Mouse (Mus musculus) neutrophil, adult 5-6 weeks (primary cell): ENCODE data around the gene Cbr2. TPM values are rescaled to one million over a fixed set of nuclear protein-coding genes. Genes with fewer than 3 reads are reported as not detected.

Experiments
- ATAC-seq: fragments of 151-379, 151-347 bp; 2 replicates; pipeline ENCODE4 v1.8.0; 2017; ENCODE audit warnings: mild to moderate bottlenecking, moderate TSS enrichment; ENCODE audit not compliant: insufficient number of reproducible peaks, poor library complexity, low FRiP score, severe bottlenecking; ENCODE audit errors: extremely low read depth
- total RNA-seq: library from RNA; stranded (forward); fragments of 200-1000 nt; gene quantifications from 2 replicates; pipeline ENCODE4 v1.2.3, GENCODE M21; 2017

Gene Cbr2
- total RNA-seq, 1 experiment from 2014 or later: 0.81 TPM

GRCm38 (mm10) chr11:120692471-120693011 is 39.4 kb downstream of the Cbr2 start:
- no peak for ATAC-seq

- ATAC-seq: no peak
These were observed 42.5 kb downstream of the Cbr2 start for GRCm38 (mm10) chr11:120689365-120689764.

GRCm38 (mm10) chr11:120686650-120687272 is 45.2 kb downstream of the Cbr2 start:
- no peak for ATAC-seq

GRCm38 (mm10) chr11:120684660-120685059 is 47.3 kb downstream of the Cbr2 start:
- ATAC-seq: no peak

GRCm38 (mm10) chr11:120684086-120684485 is 47.8 kb downstream of the Cbr2 start:
- no peak for ATAC-seq

- ATAC-seq: no peak
These were observed 48.4 kb downstream of the Cbr2 start for GRCm38 (mm10) chr11:120683536-120683935.

DNA sequence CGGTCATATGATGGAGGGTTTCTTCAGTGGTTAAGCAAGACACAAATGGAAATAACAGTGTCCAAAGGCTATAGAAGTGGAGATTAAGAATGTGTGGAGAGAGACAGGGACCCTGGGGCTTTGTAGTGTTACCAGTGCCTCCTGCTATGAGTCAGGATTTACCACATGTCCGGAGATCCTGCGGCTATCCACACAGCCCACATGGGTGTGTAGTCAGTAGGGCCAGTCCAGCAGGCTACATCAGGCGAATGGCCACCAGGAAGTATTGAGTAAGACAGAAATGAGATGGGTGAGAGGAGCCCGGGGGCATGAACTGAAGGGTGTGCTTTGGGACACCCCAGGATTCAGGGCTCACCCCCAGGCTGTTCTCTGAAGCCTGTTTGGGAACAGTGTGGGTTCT is 49.2 kb downstream of the Cbr2 start:
- ATAC-seq: no peak

- peak; percentile 45 for ATAC-seq
These were observed 52.0 kb downstream of the Cbr2 start for GRCm38 (mm10) chr11:120679909-120680308.

Other genes with a start within 250 kb of the Cbr2 start
- gene Mrpl12, start 247.5 kb downstream of the Cbr2 start, total RNA-seq: 20.8 and 24.1 TPM in 2 replicates
- gene Slc25a10, start 240.3 kb downstream of the Cbr2 start, total RNA-seq: 5.0 and 7.9 TPM in 2 replicates
- 0.23 TPM in 1 of 2 replicates, not detected in the other for gene Gcgr, start 201.4 kb downstream of the Cbr2 start, total RNA-seq
- gene Mcrip1, start 182.4 kb downstream of the Cbr2 start, total RNA-seq: 15.0 and 16.9 TPM in 2 replicates
- gene Ppp1r27, start 181.0 kb downstream of the Cbr2 start, total RNA-seq: not detected in 2 replicates
- gene P4hb, start 158.9 kb downstream of the Cbr2 start, total RNA-seq: 122 and 155 TPM in 2 replicates
- 166 and 185 TPM in 2 replicates for gene Arhgdia, start 150.5 kb downstream of the Cbr2 start, total RNA-seq
- 52.7 and 88.0 TPM in 2 replicates for gene Alyref, start 133.7 kb downstream of the Cbr2 start, total RNA-seq
- gene Anapc11, start 133.7 kb downstream of the Cbr2 start, total RNA-seq: 15.7 and 22.0 TPM in 2 replicates
- not detected in 2 replicates for gene Npb, start 123.6 kb downstream of the Cbr2 start, total RNA-seq
- gene Pcyt2, start 114.2 kb downstream of the Cbr2 start, total RNA-seq: 31.7 and 47.8 TPM in 2 replicates
- 181 and 194 TPM in 2 replicates for gene Sirt7, start 106.9 kb downstream of the Cbr2 start, total RNA-seq
- 25.5 and 33.5 TPM in 2 replicates for gene Mafg, start 98.5 kb downstream of the Cbr2 start, total RNA-seq
- gene Pycr1, start 88.3 kb downstream of the Cbr2 start, total RNA-seq: 1.6 TPM in 1 of 2 replicates, not detected in the other
- not detected in 2 replicates for gene Myadml2, start 84.0 kb downstream of the Cbr2 start, total RNA-seq
- gene Notum, start 70.9 kb downstream of the Cbr2 start, total RNA-seq: not detected in 2 replicates
- gene Aspscr1, start 59.1 kb downstream of the Cbr2 start, total RNA-seq: 59.7 and 74.8 TPM in 2 replicates
- 24.2 and 44.7 TPM in 2 replicates for gene Cenpx, start 18.4 kb downstream of the Cbr2 start, total RNA-seq
- gene Lrrc45, start 18.2 kb downstream of the Cbr2 start, total RNA-seq: 47.1 and 47.6 TPM in 2 replicates
- gene Rac3, start 10.6 kb downstream of the Cbr2 start, total RNA-seq: 0.98 TPM in 1 of 2 replicates, not detected in the other
- gene Dcxr, start 4.8 kb downstream of the Cbr2 start, total RNA-seq: 6.8 and 8.1 TPM in 2 replicates
- gene Hmga1b, start 30.7 kb upstream of the Cbr2 start, total RNA-seq: 26.0 and 37.3 TPM in 2 replicates
- gene Rfng, start 52.1 kb upstream of the Cbr2 start, total RNA-seq: 3.8 and 5.9 TPM in 2 replicates
- 59.6 and 60.3 TPM in 2 replicates for gene Gps1, start 52.2 kb upstream of the Cbr2 start, total RNA-seq
- 30.9 and 32.5 TPM in 2 replicates for gene Dus1l, start 64.3 kb upstream of the Cbr2 start, total RNA-seq
- gene Fasn, start 92.4 kb upstream of the Cbr2 start, total RNA-seq: 22.0 and 28.3 TPM in 2 replicates
- gene Ccdc57, start 200.8 kb upstream of the Cbr2 start, total RNA-seq: 3.5 and 4.7 TPM in 2 replicates
- gene Slc16a3, start 216.4 kb upstream of the Cbr2 start, total RNA-seq: 216 and 232 TPM in 2 replicates